Mouse (Mus musculus) thymus, adult 2 months (tissue): ENCODE data around the gene Padi3. TPM values are rescaled to one million over a fixed set of nuclear protein-coding genes. Genes with fewer than 3 reads are reported as not detected.

ENCODE experiments used
- DNase-seq: peaks from one replicate; pipeline ENCODE4 v3.0.0; 2021
- H3K27ac ChIP-seq: fragments of 200-500 bp; 2 replicates; pipeline ENCODE4 v1.5.1; 2012; ENCODE audit warnings: low read length, control low read depth; ENCODE audit not compliant: control insufficient read depth, insufficient read depth
- H3K27me3 ChIP-seq: fragments of 200-500 bp; 2 replicates; pipeline ENCODE4 v1.6.1; 2012; ENCODE audit warnings: mild to moderate bottlenecking, low read length, moderate library complexity, mixed read lengths; ENCODE audit not compliant: control insufficient read depth, insufficient read depth
- H3K36me3 ChIP-seq: fragments of 200-500 bp; 2 replicates; pipeline ENCODE4 v1.6.1; 2012; ENCODE audit warnings: mild to moderate bottlenecking, low read length, moderate library complexity; ENCODE audit not compliant: control insufficient read depth, insufficient read depth
- H3K4me1 ChIP-seq: fragments of 200-500 bp; replicated peaks from 2 replicates; pipeline ENCODE4 v1.6.1; 2012; ENCODE audit warnings: low read length; ENCODE audit not compliant: control insufficient read depth, insufficient read depth
- H3K4me3 ChIP-seq: fragments of 200-500 bp; 2 replicates; pipeline ENCODE4 v1.5.1; 2012; ENCODE audit warnings: mild to moderate bottlenecking, low read length, control low read depth, moderate library complexity; ENCODE audit not compliant: control insufficient read depth, insufficient read depth
- CTCF ChIP-seq: fragments of 200-500 bp; IDR thresholded peaks from 2 replicates; pipeline ENCODE4 v1.5.1; 2012; ENCODE audit warnings: mild to moderate bottlenecking, control low read depth, low read length, moderate library complexity, borderline replicate concordance; ENCODE audit not compliant: control insufficient read depth, poor library complexity, insufficient read depth; ENCODE audit errors: extremely low read depth
- POLR2A ChIP-seq: fragments of 200-500 bp; IDR thresholded peaks from 2 replicates; pipeline ENCODE4 v1.6.1; 2012; ENCODE audit warnings: mild to moderate bottlenecking, low read length, control low read depth, moderate library complexity; ENCODE audit not compliant: control insufficient read depth, poor library complexity, insufficient read depth; ENCODE audit errors: extremely low read depth
- WGBS: fragments of 180-500 bp; shearing (Covaris S2); methylation state at CpG from one replicate; pipeline ENCODE4 v1.1.7; 2018; 5-methylcytosine and 5-hydroxymethylcytosine counted together
- polyA plus RNA-seq: library from polyadenylated mRNA; depleted of rRNA; stranded (reverse); fragments of >200 nt; gene quantifications from 2 replicates; pipeline ENCODE4 v1.2.3, GENCODE M21; 2012

Padi3 gene
- polyA plus RNA-seq, 1 experiment = 2.6 TPM

DNA sequence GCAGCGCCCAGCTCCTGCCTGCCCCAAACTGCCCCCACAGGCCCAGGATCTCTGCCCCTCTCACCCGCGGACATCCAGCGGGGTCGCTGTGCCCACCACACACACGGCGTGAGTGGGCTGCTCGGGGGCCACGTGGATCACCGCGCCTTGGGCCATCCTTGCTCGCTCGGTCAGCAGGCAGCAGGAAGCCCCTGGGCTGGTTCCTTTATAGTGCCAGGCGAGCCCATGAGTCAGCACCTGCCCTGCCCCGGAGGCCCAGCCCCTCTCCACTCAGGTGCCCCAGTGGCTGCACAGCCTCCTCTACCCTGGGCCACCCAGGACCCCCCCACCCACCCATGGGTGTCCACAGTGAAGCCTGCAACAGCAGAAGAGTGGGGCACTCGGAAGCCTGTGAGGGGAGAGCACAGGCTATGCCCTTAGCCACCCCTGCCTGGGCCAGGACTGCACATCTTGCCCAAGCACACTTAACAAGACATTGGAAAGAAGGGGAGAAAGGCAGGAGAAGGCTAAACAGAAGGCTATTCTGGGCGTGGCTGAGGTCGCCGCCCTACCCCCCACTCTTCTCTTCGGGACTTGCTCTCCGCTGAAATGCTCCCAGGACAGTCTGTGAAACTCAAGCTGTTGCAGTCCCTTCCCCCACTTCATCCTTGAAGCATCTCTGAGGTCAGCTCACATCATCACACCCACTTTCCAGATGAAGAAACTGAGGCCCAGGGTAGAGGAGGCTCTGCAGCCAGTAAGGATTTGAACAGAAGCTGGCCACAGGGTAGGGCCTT is 36.2 kb downstream of the Padi3 start, which contains the start of gene Padi4:
Gene Padi4, minus strand, starts transcription at position 212 of the 776 bp plus-strand sequence.
- H3K27me3 ChIP-seq = no peaks in the 10 kb centered on the region
- 57% methylated on average over 21 of the region's 21 CpGs for WGBS
- no peak for DNase-seq
- TF ChIP-seq POLR2A = no peak
- no peak for TF ChIP-seq CTCF
- peaks cover 34% of the 10 kb centered on the region for H3K4me1 ChIP-seq
- H3K36me3 ChIP-seq = no peaks in the 10 kb centered on the region
- H3K27ac ChIP-seq = peak within 1 kb of the TSS; percentile 23; the same call in 1 of the 2 replicates
- no peak within 1 kb of the TSS for H3K4me3 ChIP-seq

DNA sequence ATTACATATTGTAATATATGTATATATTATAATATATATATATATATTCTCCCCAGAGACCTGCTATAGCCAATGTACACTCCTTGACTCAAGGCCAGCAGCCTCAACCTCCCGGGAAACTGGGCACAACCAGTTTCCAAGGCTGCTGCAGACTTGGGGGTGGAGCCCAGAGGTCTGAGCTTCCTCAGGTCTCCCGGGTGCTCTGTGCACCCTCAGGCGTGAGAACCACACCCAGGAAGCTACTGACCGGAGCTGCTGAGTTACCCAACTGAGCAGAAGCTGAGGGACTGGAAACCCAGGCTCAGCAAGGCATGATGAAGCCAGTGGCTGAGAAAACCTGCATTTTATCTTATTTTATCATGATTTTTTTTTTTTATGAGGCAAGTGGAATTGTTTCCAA is 39.4 kb downstream of the Padi3 start:
- 36% methylated on average over 4 of the region's 4 CpGs for WGBS

DNA sequence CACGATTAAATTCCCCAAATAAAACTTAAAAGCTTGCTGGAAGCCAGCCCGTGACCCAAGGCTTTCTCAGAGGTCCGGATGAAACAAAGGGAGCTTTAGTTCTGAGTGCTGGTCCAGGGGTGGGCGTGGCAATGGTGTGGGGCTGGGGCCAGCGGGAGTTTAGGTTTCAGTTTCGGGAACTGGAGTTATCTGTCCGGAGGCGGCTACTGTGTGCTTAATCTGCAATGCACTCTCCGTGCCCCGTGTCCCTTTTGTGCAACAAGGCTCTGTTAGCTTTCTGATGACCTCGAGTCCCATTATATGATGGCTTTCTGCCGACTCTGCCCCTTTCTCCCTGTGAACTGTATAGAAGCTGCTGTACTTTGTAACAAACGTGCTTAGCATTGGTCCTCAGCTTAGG is 40.0 kb downstream of the Padi3 start:
- Histone ChIP-seq H3K36me3 (no peaks in the 10 kb centered on the region), H3K27ac (no peak overlapping the region), H3K4me3 (no peak overlapping the region), H3K4me1 (peaks cover 19% of the 10 kb centered on the region), H3K27me3 (no peaks in the 10 kb centered on the region)
- 31% methylated on average over 13 of the region's 13 CpGs for WGBS
- no peak for DNase-seq
- TF ChIP-seq POLR2A = no peak
- TF ChIP-seq CTCF = no peak

More for the DNA sequence above, 39.4 kb downstream of the Padi3 start:
- Histone ChIP-seq H3K27me3 (no peaks in the 10 kb centered on the region), H3K4me1 (peaks cover 23% of the 10 kb centered on the region), H3K36me3 (no peaks in the 10 kb centered on the region), H3K4me3 (no peak overlapping the region), H3K27ac (no peak overlapping the region)
- DNase-seq = no peak
- TF ChIP-seq POLR2A (no peak), CTCF (no peak)

DNA sequence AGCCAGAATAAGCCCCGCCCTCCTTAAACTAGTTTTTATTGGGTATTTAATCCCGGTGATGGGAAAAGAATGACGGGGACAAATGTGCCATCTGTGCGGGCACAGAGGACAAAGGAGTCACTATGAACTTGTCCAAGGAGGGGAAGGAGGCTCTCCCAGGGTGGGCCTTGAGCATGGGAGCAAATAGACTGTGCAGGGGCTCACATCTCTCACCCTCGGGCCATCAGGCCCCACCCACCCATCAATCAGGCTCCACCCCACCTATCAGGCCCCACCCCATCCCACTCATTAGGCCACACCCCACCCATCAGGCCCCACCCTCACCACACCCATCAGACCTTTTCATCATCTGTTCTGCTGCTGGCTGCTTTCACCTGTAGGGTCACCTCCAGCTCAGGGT is 41.5 kb downstream of the Padi3 start:
- Histone ChIP-seq H3K27ac (no peak overlapping the region), H3K36me3 (no peaks in the 10 kb centered on the region), H3K4me1 (peaks cover 6% of the 10 kb centered on the region; the same call in 1 of the 2 replicates), H3K4me3 (no peak overlapping the region), H3K27me3 (no peaks in the 10 kb centered on the region)
- TF ChIP-seq CTCF (no peak), POLR2A (no peak)
- 98% methylated on average over 5 of the region's 5 CpGs for WGBS
- no peak for DNase-seq

DNA sequence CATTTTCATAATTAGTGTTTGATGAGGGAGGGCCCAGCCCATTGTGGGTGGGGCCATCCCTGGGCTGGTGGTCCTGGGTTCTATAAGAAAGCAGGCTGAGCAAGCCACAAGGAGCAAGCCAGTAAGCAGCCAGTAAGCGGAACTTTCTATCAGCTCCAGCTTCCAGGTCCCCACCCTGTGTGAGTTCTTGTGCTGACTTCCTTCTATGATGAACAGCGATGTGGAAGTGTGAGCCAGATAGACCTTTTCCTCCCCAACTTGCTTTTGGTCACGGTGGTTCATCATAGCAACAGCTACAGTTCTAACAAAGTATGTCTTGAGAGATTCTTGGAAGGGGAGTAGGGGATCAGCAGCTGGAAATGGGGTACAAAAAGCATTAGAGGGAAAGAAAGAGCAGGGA is 44.5 kb downstream of the Padi3 start:
- no peak overlapping the region for H3K4me3 ChIP-seq
- H3K4me1 ChIP-seq = no peaks in the 10 kb centered on the region; the same call in 1 of the 2 replicates
- no peaks in the 10 kb centered on the region for H3K36me3 ChIP-seq
- DNase-seq = no peak
- no peak overlapping the region for H3K27ac ChIP-seq
- WGBS = 72% methylated on average over 3 of the region's 3 CpGs
- no peaks in the 10 kb centered on the region for H3K27me3 ChIP-seq
- TF ChIP-seq POLR2A (no peak), CTCF (no peak)

DNA sequence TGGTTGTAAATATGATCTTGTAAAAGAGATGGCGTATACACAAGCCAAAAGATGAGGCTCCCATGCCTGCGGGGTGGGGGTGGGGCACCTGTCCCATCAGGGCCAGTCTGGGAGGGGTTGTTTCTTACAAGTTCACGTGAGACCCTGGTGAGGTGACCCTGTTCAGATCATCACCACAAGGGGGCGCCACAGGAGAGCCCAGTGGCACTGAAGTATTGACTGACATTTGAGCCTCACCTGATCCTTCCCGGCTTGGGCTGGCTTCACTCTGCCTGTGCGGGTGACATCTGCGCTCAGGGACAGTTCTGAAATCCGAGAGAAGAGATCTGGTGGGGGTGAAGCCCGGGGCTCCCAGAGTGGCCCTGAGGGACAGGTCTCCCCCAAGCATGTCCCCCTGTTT is 47.3 kb downstream of the Padi3 start:
- no peaks in the 10 kb centered on the region for H3K36me3 ChIP-seq
- WGBS = 44% methylated on average over 9 of the region's 9 CpGs
- peak; percentile 80 for DNase-seq
- H3K4me3 ChIP-seq = no peak overlapping the region
- no peaks in the 10 kb centered on the region for H3K27me3 ChIP-seq
- TF ChIP-seq CTCF (peak; percentile 79; the same call in 1 of the 2 replicates), POLR2A (no peak)
- H3K4me1 ChIP-seq = peaks cover 2% of the 10 kb centered on the region; the same call in 1 of the 2 replicates
- no peak overlapping the region for H3K27ac ChIP-seq
